Mouse (Mus musculus) gastrocnemius, adult 8-10 months (tissue): ENCODE data around the gene Tjap1. TPM values are rescaled to one million over a fixed set of nuclear protein-coding genes. Genes with fewer than 3 reads are reported as not detected.

Experiments
- microRNA-seq: library from miRNA; unstranded; fragments of <30 nt; microRNA quantifications from one replicate; pipeline ENCODE4 v1.2.0, GENCODE M21; 2022
- total RNA-seq, 4 experiments: library from RNA; stranded (reverse); gene quantifications; 2 replicates each; pipeline ENCODE4 v1.2.4; 2022

Gene Tjap1
- total RNA-seq, 4 experiments from 2014 or later, result 35.8 to 40.7 (median 37.8) TPM

Small RNA genes lying within 50 kb of the gene (microRNA-seq; reads per million reads assigned to microRNA genes)
- not detected for gene Mir693

Other genes with a start within 250 kb of the Tjap1 start
- gene Mrps18a, start 172.0 kb downstream of the Tjap1 start, total RNA-seq, result 10 to 100 TPM; 78.9 to 93.4 (median 89.2) TPM
- gene Rsph9, start 138.8 kb downstream of the Tjap1 start, total RNA-seq, result under 1 TPM in 3 of 4 experiments, not detected in 1; 0.34 to 0.58 (median 0.40) TPM
- gene Mad2l1bp, start 129.5 kb downstream of the Tjap1 start, total RNA-seq, result 10 to 100 TPM; 14.1 to 26.9 (median 18.9) TPM
- 10 to 100 TPM; 37.0 to 43.9 (median 40.3) TPM for gene Gtpbp2, start 122.0 kb downstream of the Tjap1 start, total RNA-seq
- gene Polh, start 80.4 kb downstream of the Tjap1 start, total RNA-seq, result 10 to 100 TPM; 12.3 to 16.2 (median 14.3) TPM
- gene Xpo5, start 80.2 kb downstream of the Tjap1 start, total RNA-seq, result 10 to 100 TPM in 2 of 4 experiments, 1 to 10 TPM in 2; 8.0 to 10.3 (median 9.6) TPM
- gene Polr1c, start 35.0 kb downstream of the Tjap1 start, total RNA-seq, result 10 to 100 TPM; 12.9 to 20.4 (median 16.6) TPM
- gene Yipf3, start 34.9 kb downstream of the Tjap1 start, total RNA-seq, result 10 to 100 TPM; 56.2 to 75.3 (median 61.7) TPM
- gene Lrrc73, start 29.5 kb downstream of the Tjap1 start, total RNA-seq, result not detected
- under 1 TPM in 1 of 4 experiments, not detected in 3; 0.19 TPM for gene Dlk2, start 14.4 kb upstream of the Tjap1 start, total RNA-seq
- gene Abcc10, start 45.3 kb upstream of the Tjap1 start, total RNA-seq, result 1 to 10 TPM; 2.0 to 4.1 (median 2.4) TPM
- gene Zfp318, start 100.7 kb upstream of the Tjap1 start, total RNA-seq, result 10 to 100 TPM; 12.4 to 15.7 (median 13.4) TPM
- 1 to 10 TPM in 1 of 4 experiments, under 1 TPM in 1, not detected in 2; 0.40 to 1.5 TPM for gene Crip3, start 145.9 kb upstream of the Tjap1 start, total RNA-seq
- gene Slc22a7, start 155.4 kb upstream of the Tjap1 start, total RNA-seq, result not detected
- under 1 TPM; 0.05 to 0.16 (median 0.08) TPM for gene Ttbk1, start 204.6 kb upstream of the Tjap1 start, total RNA-seq
- 1 to 10 TPM; 5.2 to 8.5 (median 7.1) TPM for gene Dnph1, start 213.7 kb upstream of the Tjap1 start, total RNA-seq